Mouse (Mus musculus): ENCODE results near the gene Kiss1.

DNA sequence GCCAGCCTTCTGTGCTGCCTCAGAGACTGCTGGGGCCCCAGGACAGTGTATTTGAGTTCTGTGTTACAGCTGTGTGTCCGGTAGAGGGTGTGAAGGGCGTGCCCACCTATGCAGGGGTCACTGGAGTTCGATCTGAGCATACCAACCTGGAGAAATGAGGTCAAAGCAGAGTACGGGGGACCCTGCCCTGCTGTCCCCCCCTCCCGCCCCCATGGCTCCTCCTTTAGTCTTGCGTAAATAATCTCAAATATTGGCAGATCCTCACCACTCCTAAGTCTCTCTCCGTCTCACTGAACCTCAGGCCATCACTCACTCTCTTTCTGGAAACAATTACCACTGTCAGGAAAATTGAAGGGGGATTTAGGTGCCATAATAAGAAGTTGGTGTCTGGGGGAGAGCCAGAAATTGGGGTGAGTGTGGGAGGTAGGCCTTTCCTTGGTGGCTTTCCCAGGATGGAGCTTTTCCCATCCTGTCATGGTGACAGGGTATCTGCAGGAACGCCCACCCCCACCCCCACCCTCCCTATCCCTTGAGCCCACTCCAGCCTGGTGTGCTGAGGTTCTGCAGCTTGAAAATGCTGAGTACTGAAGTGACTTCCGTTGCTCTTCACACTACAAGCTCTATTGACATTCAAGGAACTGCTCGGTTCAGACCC is 45.4 kb downstream of the Kiss1 start:
- TF ChIP-seq CTCF (IDR thresholded peaks at IDR 0.05; ENCODE audit: low read depth) (no peak), EP300 (IDR thresholded peaks at IDR 0.05; ENCODE audit: low read depth) (no peak)
